Mouse (Mus musculus) C2C12 (cell line): ENCODE measurements around the gene Tbc1d10b.

Experiments used
- CTCF ChIP-seq: IDR thresholded peaks from one replicate; pipeline ENCODE4 v1.5.1; 2011; ENCODE audit not compliant: control insufficient read depth, insufficient read depth, insufficient read length
- MAX ChIP-seq: IDR thresholded peaks from one replicate; pipeline ENCODE4 v1.6.1; 2011; ENCODE audit warnings: mild to moderate bottlenecking, control low read depth

- TF ChIP-seq CTCF, result no peak
- no peak for TF ChIP-seq MAX
These were observed 9.8 kb upstream of the Tbc1d10b start for GRCm38 (mm10) chr7:127217901-127218642.
